Mouse (Mus musculus) common myeloid progenitor, adult 5-6 weeks (primary cell): ENCODE measurements around the gene Gatd1. TPM values are rescaled to one million over a fixed set of nuclear protein-coding genes. Genes with fewer than 3 reads are reported as not detected.
"Not testable (repeated sequence)": the region's sequence is repeated elsewhere in the genome, so short reads cannot be mapped to it uniquely, and the experiment has no call there.

ENCODE experiments used
- ATAC-seq: replicated peaks from 2 replicates; pipeline ENCODE4 v1.8.0; 2016; ENCODE audit warnings: low read depth, mild to moderate bottlenecking, moderate TSS enrichment, inconsistent platforms; ENCODE audit not compliant: poor library complexity, severe bottlenecking
- total RNA-seq: library from RNA; stranded (forward); fragments of 200-1000, 187-1606 nt; gene quantifications from 2 replicates; pipeline ENCODE4 v1.2.3, GENCODE M21; 2017

Gene Gatd1
- total RNA-seq, 1 experiment from 2014 or later = 12.7 TPM

- no peak for ATAC-seq
Observed at GRCm38 (mm10) chr7:141430585-141431240, 16.8 kb upstream of the Gatd1 start.

- no peak for ATAC-seq
Observed at GRCm38 (mm10) chr7:141429840-141430584, 16.1 kb upstream of the Gatd1 start.

- ATAC-seq = no peak
Observed at GRCm38 (mm10) chr7:141429310-141429709, 15.4 kb upstream of the Gatd1 start, which contains the start of gene Cend1. Cend1 (minus strand) TSS chr7:141429491.

GRCm38 (mm10) chr7:141428701-141429100 lies 14.8 kb upstream of the Gatd1 start:
- no peak for ATAC-seq

- no peak for ATAC-seq
Observed at GRCm38 (mm10) chr7:141426948-141427730, 13.2 kb upstream of the Gatd1 start.

GRCm38 (mm10) chr7:141423811-141424210 lies 9.9 kb upstream of the Gatd1 start:
- no peak for ATAC-seq

GRCm38 (mm10) chr7:141420030-141420702 lies 6.2 kb upstream of the Gatd1 start:
- no peak for ATAC-seq

GRCm38 (mm10) chr7:141418970-141419369 lies 5.0 kb upstream of the Gatd1 start:
- peak; percentile 30; the same call in 1 of the 2 replicates for ATAC-seq

GRCm38 (mm10) chr7:141417731-141418681 lies 4.1 kb upstream of the Gatd1 start:
- ATAC-seq = no peak

- no peak for ATAC-seq
Observed at GRCm38 (mm10) chr7:141416144-141416841, 2.4 kb upstream of the Gatd1 start.

GRCm38 (mm10) chr7:141413331-141413730 lies 605 bp downstream of the Gatd1 start:
- no peak for ATAC-seq

- no peak for ATAC-seq
Observed at GRCm38 (mm10) chr7:141411667-141412066, 2.3 kb downstream of the Gatd1 start.

- no peak for ATAC-seq
Observed at GRCm38 (mm10) chr7:141410631-141411030, 3.3 kb downstream of the Gatd1 start.

- ATAC-seq = peak; percentile 93
Observed at GRCm38 (mm10) chr7:141408833-141409232, 5.1 kb downstream of the Gatd1 start.

- not testable (repeated sequence) for ATAC-seq
Observed at GRCm38 (mm10) chr7:141407670-141408069, 6.3 kb downstream of the Gatd1 start.

GRCm38 (mm10) chr7:141405466-141405865 lies 8.5 kb downstream of the Gatd1 start:
- ATAC-seq = no peak

GRCm38 (mm10) chr7:141403305-141403704 lies 10.6 kb downstream of the Gatd1 start:
- peak; percentile 87 for ATAC-seq

GRCm38 (mm10) chr7:141395348-141395747 lies 18.6 kb downstream of the Gatd1 start:
- no peak for ATAC-seq
